Mouse (Mus musculus): ENCODE results near the gene Slco3a1. TPM values are rescaled to one million over a fixed set of nuclear protein-coding genes. Genes with fewer than 3 reads are reported as not detected.

Slco3a1 gene
- polyA plus RNA-seq, 1 experiment = 5.8 TPM

DNA sequence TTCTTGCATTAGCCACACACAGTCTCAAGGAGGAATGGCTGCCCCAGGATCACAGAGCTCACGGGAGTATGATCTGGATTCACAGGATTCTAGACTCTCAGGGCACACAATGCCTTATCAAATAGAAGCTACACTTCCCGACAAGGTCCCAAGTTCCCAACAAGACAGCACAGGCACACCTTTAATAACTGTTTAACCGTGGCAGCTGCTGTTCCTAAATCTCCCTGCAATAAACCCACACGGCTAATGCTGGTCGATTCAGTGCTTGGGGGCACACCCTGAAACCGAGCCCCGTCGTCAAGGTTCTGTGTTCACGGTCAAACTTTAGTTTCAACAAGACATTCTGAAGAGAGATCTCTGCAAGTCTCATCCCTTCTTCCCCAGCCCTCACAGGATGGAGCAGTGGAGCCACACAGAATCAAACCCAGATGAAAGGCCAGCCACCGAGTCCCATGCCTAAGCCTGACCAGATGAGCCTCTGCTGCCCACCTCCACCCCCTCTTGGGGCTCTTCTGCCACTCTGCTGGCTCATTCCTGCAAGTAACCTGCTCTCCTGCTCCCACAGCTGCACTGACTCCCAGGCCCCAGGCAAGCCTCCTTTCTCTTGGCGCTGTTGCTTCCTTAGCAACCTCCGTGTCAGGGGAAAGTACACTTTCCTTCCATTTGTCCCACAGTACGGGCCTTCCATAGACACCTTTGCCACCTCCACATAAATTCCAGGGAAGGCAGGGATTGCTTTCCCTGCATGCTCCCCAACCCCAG, 200.7 kb downstream of the Slco3a1 start:
- no peak overlapping the region for H3K27ac ChIP-seq (ENCODE audit: control insufficient read depth, insufficient read depth, low read depth, low read length, poor library complexity)
- 88% methylated on average over 13 of the region's 13 CpGs for WGBS

GRCm38 (mm10) chr7:74353240-74353639, 201.3 kb downstream of the Slco3a1 start:
- Histone ChIP-seq H3K4me3 (replicated peaks; ENCODE audit: control insufficient read depth, low read depth, low read length) (no peak overlapping the region), H3K27ac (ENCODE audit: control insufficient read depth, insufficient read depth, low read depth, low read length, poor library complexity) (no peak overlapping the region), H3K4me1 (ENCODE audit: control insufficient read depth, insufficient read depth, low read length) (no peaks in the 10 kb centered on the region)
- WGBS = 94% methylated on average over 7 of the region's 7 CpGs
- no peak for TF ChIP-seq POLR2A (IDR thresholded peaks at IDR 0.05; ENCODE audit: borderline replicate concordance, control insufficient read depth, low read depth, low read length)
- no peak for TF ChIP-seq CTCF (IDR thresholded peaks at IDR 0.05; ENCODE audit: control insufficient read depth, insufficient read depth, low read length)

More for the DNA sequence above, 200.7 kb downstream of the Slco3a1 start:
- H3K4me3 ChIP-seq (replicated peaks; ENCODE audit: control insufficient read depth, low read depth, low read length) = no peak overlapping the region
- no peak for TF ChIP-seq POLR2A (IDR thresholded peaks at IDR 0.05; ENCODE audit: borderline replicate concordance, control insufficient read depth, low read depth, low read length)
- TF ChIP-seq CTCF (IDR thresholded peaks at IDR 0.05; ENCODE audit: control insufficient read depth, insufficient read depth, low read length) = no peak
- no peaks in the 10 kb centered on the region for H3K4me1 ChIP-seq (ENCODE audit: control insufficient read depth, insufficient read depth, low read length)

DNA sequence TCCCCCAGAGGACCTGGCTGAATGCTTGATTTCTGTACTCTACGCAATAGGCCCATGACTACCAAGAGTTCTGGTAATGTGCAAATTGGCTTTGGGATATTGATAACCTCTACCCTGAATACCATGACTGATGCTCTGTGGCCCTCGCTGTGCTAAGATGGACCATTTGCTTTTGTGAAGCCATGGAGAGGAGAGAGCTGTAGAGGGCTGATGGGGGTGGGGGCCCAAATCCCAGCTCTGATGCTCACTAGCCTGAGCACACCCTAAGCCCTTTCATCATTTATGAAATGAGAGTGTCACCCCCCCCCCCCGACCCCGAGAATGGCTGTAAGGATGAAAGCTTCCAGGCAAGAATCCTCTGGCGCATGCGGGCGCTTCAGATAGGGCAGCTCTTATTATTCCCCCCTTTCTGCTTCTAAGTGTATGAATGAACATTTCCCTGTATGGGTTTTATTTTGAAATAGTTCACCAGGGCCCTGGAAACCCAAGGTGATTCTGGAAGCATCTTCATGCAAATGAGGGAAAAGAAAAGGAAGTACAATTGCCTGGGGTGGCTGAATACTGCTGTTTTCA, 206.2 kb downstream of the Slco3a1 start:
- WGBS = 84% methylated on average over 7 of the region's 7 CpGs
- Histone ChIP-seq H3K4me3 (replicated peaks; ENCODE audit: control insufficient read depth, low read depth, low read length) (no peak overlapping the region), H3K27ac (ENCODE audit: control insufficient read depth, insufficient read depth, low read depth, low read length, poor library complexity) (no peak overlapping the region), H3K4me1 (ENCODE audit: control insufficient read depth, insufficient read depth, low read length) (no peaks in the 10 kb centered on the region)
- TF ChIP-seq POLR2A (IDR thresholded peaks at IDR 0.05; ENCODE audit: borderline replicate concordance, control insufficient read depth, low read depth, low read length) = no peak
- no peak for TF ChIP-seq CTCF (IDR thresholded peaks at IDR 0.05; ENCODE audit: control insufficient read depth, insufficient read depth, low read length)

GRCm38 (mm10) chr7:74347026-74347425, 207.6 kb downstream of the Slco3a1 start:
- Histone ChIP-seq H3K4me3 (replicated peaks; ENCODE audit: control insufficient read depth, low read depth, low read length) (no peak overlapping the region), H3K4me1 (ENCODE audit: control insufficient read depth, insufficient read depth, low read length) (peaks cover 2% of the 10 kb centered on the region; the same call in 1 of the 2 replicates), H3K27ac (ENCODE audit: control insufficient read depth, insufficient read depth, low read depth, low read length, poor library complexity) (no peak overlapping the region)
- TF ChIP-seq CTCF (IDR thresholded peaks at IDR 0.05; ENCODE audit: control insufficient read depth, insufficient read depth, low read length) = no peak
- no peak for TF ChIP-seq POLR2A (IDR thresholded peaks at IDR 0.05; ENCODE audit: borderline replicate concordance, control insufficient read depth, low read depth, low read length)
- 89% methylated on average over 9 of the region's 9 CpGs for WGBS

DNA sequence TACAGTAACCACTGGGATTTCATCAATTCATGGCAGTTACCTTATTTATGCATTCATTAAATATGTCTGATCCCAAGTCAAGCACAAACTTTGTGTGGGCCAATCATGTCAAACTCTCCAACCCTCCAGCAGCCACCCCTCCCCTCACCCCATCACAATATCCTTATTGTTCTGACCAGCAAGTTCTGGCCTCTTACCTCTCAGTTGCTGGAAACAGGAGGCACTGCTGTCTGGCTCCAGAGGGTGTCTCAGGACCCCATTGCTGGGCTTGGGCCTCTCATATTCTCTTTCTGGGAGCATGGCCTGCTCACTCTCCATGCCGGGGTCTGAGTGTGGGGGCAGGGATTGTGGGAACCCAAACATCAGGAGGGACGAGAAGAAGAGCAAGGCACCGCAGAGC, 208.1 kb downstream of the Slco3a1 start:
- H3K27ac ChIP-seq (ENCODE audit: control insufficient read depth, insufficient read depth, low read depth, low read length, poor library complexity) = no peak overlapping the region
- peaks cover 4% of the 10 kb centered on the region for H3K4me1 ChIP-seq (ENCODE audit: control insufficient read depth, insufficient read depth, low read length)
- H3K4me3 ChIP-seq (replicated peaks; ENCODE audit: control insufficient read depth, low read depth, low read length) = no peak overlapping the region
- 92% methylated on average over 3 of the region's 3 CpGs for WGBS
- TF ChIP-seq CTCF (IDR thresholded peaks at IDR 0.05; ENCODE audit: control insufficient read depth, insufficient read depth, low read length) (no peak), POLR2A (IDR thresholded peaks at IDR 0.05; ENCODE audit: borderline replicate concordance, control insufficient read depth, low read depth, low read length) (no peak)

GRCm38 (mm10) chr7:74341149-74341805, 213.3 kb downstream of the Slco3a1 start:
- TF ChIP-seq CTCF (IDR thresholded peaks at IDR 0.05; ENCODE audit: control insufficient read depth, insufficient read depth, low read length) (no peak), POLR2A (IDR thresholded peaks at IDR 0.05; ENCODE audit: borderline replicate concordance, control insufficient read depth, low read depth, low read length) (no peak)
- peaks cover 12% of the 10 kb centered on the region for H3K4me1 ChIP-seq (ENCODE audit: control insufficient read depth, insufficient read depth, low read length)
- no peak overlapping the region for H3K4me3 ChIP-seq (replicated peaks; ENCODE audit: control insufficient read depth, low read depth, low read length)
- H3K27ac ChIP-seq (ENCODE audit: control insufficient read depth, insufficient read depth, low read depth, low read length, poor library complexity) = peak overlapping the region; percentile 11; the same call in 1 of the 2 replicates
- WGBS = 62% methylated on average over 4 of the region's 4 CpGs

DNA sequence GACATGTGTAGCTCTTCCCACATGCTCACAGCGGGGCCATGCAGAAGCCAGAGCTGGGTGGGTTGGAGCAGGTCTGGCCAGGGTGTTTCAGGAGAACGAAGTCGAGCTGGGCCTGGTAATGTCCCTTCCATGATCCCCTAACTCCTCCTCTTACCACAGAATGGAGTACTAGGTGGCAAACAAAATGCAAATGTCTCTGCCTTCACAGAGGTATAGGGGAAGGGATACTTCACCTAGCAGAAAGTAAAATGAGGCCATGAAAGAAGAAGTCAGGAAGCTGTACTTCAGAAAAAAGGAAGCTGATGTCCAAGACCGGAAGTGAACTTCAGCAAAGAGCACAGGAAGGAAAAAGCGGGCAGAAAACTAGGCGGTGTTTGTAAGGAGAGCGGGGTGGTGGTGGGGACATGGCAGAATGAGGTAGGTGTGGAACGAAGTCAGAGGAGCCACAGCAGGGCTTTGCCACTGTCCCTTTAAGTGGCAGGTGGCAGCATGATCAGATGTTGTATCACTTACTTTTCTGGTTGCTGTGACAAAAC, 214.1 kb downstream of the Slco3a1 start:
- H3K4me3 ChIP-seq (replicated peaks; ENCODE audit: control insufficient read depth, low read depth, low read length) = no peak overlapping the region
- H3K4me1 ChIP-seq (ENCODE audit: control insufficient read depth, insufficient read depth, low read length) = peaks cover 12% of the 10 kb centered on the region
- H3K27ac ChIP-seq (ENCODE audit: control insufficient read depth, insufficient read depth, low read depth, low read length, poor library complexity) = peak overlapping the region; percentile 29
- no peak for TF ChIP-seq POLR2A (IDR thresholded peaks at IDR 0.05; ENCODE audit: borderline replicate concordance, control insufficient read depth, low read depth, low read length)
- no peak for TF ChIP-seq CTCF (IDR thresholded peaks at IDR 0.05; ENCODE audit: control insufficient read depth, insufficient read depth, low read length)
- 31% methylated on average over 8 of the region's 8 CpGs for WGBS

All from bone marrow, adult 2 months (tissue).